Mouse (Mus musculus) bone marrow, adult 2 months (tissue): ENCODE data around the gene Camk2g.
A peak's percentile ranks its signal among the peaks of the same experiment; 100 is the strongest.

ENCODE experiments used
- CTCF ChIP-seq: fragments of 200-500 bp; IDR thresholded peaks from 2 replicates; pipeline ENCODE4 v1.5.1; 2011; ENCODE audit warnings: low read length, control low read depth; ENCODE audit not compliant: control insufficient read depth, insufficient read depth
- POLR2A ChIP-seq: fragments of 200-500 bp; IDR thresholded peaks from 2 replicates; pipeline ENCODE4 v1.6.1; 2011; ENCODE audit warnings: low read depth, mild to moderate bottlenecking, control low read depth, low read length, borderline replicate concordance; ENCODE audit not compliant: control insufficient read depth

DNA sequence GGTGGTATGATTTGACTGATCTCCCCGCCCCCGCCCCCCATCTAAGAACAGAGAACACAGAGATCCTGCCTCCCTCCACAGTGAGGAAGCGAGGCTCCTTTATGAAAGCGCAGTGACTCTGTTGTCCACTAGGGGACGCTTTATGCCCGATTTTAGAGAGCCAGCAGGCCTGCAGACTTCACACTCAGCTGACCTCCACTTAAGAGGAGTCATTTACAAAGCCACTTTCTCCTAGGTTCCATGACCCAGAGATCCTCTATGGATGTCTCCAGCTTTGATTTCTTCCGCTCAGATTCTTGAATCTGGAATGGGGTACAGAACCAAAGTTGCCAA, 9.7 kb upstream of the Camk2g start:
- TF ChIP-seq POLR2A (no peak), CTCF (peak; percentile 93)
